Mouse (Mus musculus): ENCODE results near the gene Ezr.
A peak's percentile ranks its signal among the peaks of the same experiment; 100 is the strongest.
"Not testable (repeated sequence)": the region's sequence is repeated elsewhere in the genome, so short reads cannot be mapped to it uniquely, and the experiment has no call there.

The Ezr gene

GRCm38 (mm10) chr17:6703381-6704270 is 79.0 kb downstream of the Ezr start:
- not testable (repeated sequence) for DNase-seq

DNA sequence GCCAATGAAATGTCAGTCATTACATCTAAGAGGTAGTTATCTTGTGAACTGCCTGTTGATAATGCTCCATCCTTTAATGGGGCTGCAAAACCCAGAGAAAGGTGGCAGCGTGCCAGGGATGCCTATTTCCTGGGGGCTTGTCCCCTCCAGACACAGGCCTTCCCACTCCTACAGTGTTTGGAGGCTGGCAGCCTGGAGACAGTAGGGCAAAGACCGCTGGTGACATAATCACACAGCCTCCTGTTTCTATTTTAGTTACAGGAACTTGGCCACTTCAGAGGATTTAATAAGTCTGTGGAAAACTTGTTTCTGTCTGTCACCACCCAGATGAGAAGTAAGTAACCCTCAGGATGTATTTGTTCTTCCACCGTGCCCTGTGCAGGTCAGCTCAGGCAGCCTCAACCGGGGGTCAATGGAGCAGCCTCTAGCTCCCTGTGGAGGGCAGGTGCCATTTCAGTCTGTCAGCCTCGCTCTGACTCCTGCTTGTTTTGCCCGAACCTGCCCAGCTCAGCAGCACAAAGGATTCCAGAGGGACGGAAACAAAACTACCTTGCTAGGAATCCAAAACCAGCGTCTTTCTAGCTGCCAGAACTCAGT is 79.9 kb downstream of the Ezr start:
- DNase-seq, result not testable (repeated sequence)

DNA sequence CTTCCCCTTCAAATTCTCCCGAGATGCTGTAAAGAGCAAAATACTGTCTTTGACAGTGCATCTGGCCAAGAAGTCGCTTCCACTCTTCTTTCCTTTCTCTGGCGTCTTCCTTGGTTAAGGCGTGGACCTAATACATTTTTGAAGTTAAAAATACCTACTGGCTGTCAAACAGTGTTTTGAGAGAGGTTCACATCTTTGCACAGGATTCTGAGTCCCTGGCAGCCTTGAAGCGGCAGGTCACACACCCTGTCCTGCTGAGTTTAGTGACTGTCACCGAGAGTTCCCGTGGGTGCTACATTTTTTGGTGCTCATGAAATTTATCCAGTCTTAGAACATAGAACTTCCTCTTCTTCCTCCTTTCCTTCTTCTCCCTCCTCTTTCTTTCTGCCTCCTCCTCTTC is 82.5 kb downstream of the Ezr start:
- not testable (repeated sequence) for DNase-seq

DNA sequence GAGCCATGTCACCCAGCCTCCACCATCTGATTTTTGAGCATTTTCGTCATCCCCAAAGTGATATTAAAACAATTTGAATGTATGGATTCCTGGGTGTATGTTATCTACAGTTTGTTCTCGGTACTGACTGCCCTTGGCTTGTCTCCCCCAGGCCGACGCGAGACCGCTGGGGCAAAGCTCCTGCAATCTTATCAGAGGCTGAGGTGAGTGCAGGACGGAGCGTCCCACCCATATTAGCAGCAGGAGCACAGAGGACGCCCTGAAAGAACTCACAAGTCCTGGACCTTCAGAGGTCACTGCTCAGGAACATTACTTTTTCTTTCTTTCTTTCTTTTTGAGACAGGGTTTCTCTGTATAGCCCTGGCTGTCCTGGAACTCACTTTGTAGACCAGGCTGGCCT is 83.1 kb downstream of the Ezr start:
- DNase-seq, result not testable (repeated sequence)

GRCm38 (mm10) chr17:6697224-6697775 is 85.3 kb downstream of the Ezr start:
- peak; percentile 69 for DNase-seq

DNA sequence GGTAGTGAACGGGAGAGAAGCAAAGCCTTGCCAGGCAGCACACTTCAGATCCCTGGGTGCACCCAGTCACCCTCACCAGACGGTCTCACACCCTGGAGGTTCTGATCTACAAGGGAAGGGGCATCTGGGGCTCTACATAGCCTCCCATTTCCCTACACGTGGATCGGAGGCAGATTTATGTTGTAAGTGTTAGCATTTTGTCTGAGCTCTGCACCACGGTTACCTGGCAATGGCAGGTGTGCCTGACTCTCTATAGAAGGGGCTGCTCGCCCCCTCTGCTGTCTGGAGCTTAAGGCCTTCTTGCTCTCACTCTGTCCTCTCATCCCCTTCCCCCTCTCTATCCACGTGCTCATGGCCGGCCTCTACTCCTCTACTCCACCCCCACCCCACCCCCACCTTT is 86.1 kb downstream of the Ezr start:
- not testable (repeated sequence) for DNase-seq

DNA sequence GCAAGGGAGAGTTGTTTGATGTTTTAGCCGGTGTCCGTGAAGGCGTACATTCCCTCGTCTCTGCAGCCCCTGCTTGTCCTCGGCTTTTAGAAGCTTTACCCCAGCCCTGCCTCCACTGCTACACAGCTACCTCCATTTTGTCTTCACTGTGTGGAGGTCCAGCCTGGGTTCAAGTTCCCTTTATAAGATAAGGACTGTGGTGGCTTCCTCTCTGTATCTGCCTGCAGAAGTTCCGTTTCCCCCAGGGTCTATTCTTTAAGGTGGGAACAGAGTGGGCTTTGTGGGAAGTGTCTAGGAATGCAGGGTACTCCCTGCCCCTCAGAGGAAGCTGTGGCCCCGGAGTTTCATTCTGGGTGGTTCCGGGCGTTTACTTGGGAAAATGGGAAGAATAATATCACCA is 86.9 kb downstream of the Ezr start:
- DNase-seq, result not testable (repeated sequence)

DNA sequence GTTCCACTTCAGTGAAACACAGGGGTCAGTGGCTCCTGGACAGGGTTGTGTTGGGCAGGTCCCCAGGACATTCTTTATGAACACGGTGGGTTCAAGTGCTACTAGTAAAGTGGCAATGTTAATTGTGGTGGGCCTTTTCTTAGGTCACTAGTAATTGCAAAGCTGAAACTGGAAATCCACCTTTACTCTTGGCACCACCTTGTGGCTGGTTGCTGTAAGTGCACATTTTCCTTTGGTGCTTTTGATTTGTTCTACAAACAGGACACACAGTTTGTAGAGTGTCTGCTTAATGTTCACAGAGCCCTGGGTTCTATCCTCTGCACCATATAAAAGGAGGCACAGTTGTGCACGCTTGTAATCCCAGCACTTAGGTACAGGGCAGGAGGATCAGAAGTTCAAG is 91.0 kb downstream of the Ezr start:
- peak; percentile 95 for DNase-seq

- not testable (repeated sequence) for DNase-seq
These were observed 93.2 kb downstream of the Ezr start for GRCm38 (mm10) chr17:6689344-6689743.
